In genomic region chr13:64443263-64443894, GRCm38 (mm10) we compare ENCODE assay signal across 10 mouse cellular contexts. TPM values are rescaled to one million over a fixed set of nuclear protein-coding genes. Genes with fewer than 3 reads are reported as not detected.
DNase-seq lines count a peak whose midpoint lies in the region; ATAC-seq and TF ChIP-seq lines count a peak whose summit lies in the region.
"Had no signal": no experiment of that assay in that cellular context is flagged by ENCODE, and none has a peak within 500 bp of the region (broad histone marks: within the 10 kb centered on the region; RNA-seq: fewer than 3 reads in every experiment).

No protein-coding gene starts in this region.

- H3K27ac ChIP-seq in MEL (ENCODE audit: control insufficient read depth, low read depth, low read length): no peak overlapping the region
- no peak overlapping the region for H3K27ac ChIP-seq in hindbrain, embryonic 12.5 days
- no peak overlapping the region for H3K27ac ChIP-seq in midbrain, embryonic 10.5 days (replicated peaks)
- H3K27ac ChIP-seq in stomach, embryonic 16.5 days (ENCODE audit: low read length): no peak overlapping the region
- H3K27ac ChIP-seq in heart, embryonic 11.5 days (ENCODE audit: low read depth, low read length): no peak overlapping the region
- H3K27ac ChIP-seq: limb, embryonic 13.5 days had no signal

- TF ChIP-seq RAD21 in MEL (IDR thresholded peaks at IDR 0.05; ENCODE audit: low read depth, low read length): peak; percentile 68

- DNase-seq in 3T3-L1 (ENCODE audit: low read depth, low spot score) (peak; percentile 63), MEL (ENCODE audit: low read depth, low spot score) (peak; percentile 66)
- DNase-seq in cerebellum, postnatal 25 days: peak; percentile 60 to 82
- peak; percentile 24 for DNase-seq in layer of hippocampus, adult 9-11 months
- peak; percentile 49 for DNase-seq in midbrain, embryonic 10.5 days (ENCODE audit: low spot score)

- no peaks in the 10 kb centered on the region for H3K27me3 ChIP-seq in MEL (ENCODE audit: control insufficient read depth in 1 of 2, insufficient read depth in 2 of 2, low read length in 2 of 2)
- H3K27me3 ChIP-seq in hindbrain, embryonic 12.5 days: no peaks in the 10 kb centered on the region
- H3K27me3 ChIP-seq in midbrain, embryonic 10.5 days (ENCODE audit: low read depth, poor library complexity, severe bottlenecking): no peaks in the 10 kb centered on the region
- H3K27me3 ChIP-seq in stomach, embryonic 16.5 days (ENCODE audit: control insufficient read depth, insufficient read depth, low read length): no peaks in the 10 kb centered on the region
- H3K27me3 ChIP-seq in heart, embryonic 11.5 days (ENCODE audit: control insufficient read depth, insufficient read depth, low read length): no peaks in the 10 kb centered on the region
- H3K27me3 ChIP-seq: limb, embryonic 13.5 days had no signal

- peaks cover 0 to 12% of the 10 kb centered on the region in 2 experiments; a peak in 2 of 4 replicates for H3K36me3 ChIP-seq in MEL (ENCODE audit: control insufficient read depth in 1 of 2, insufficient read depth in 2 of 2, low read length in 2 of 2)
- H3K36me3 ChIP-seq in hindbrain, embryonic 12.5 days: no peaks in the 10 kb centered on the region
- no peaks in the 10 kb centered on the region; the same call in 1 of the 2 replicates for H3K36me3 ChIP-seq in midbrain, embryonic 10.5 days
- no peaks in the 10 kb centered on the region for H3K36me3 ChIP-seq in stomach, embryonic 16.5 days (ENCODE audit: control insufficient read depth, insufficient read depth, low read length)
- no peaks in the 10 kb centered on the region for H3K36me3 ChIP-seq in heart, embryonic 11.5 days (ENCODE audit: control insufficient read depth, insufficient read depth, low read length)

- 63% methylated on average over 4 of the region's 4 CpGs for WGBS in hindbrain, embryonic 12.5 days
- WGBS in midbrain, embryonic 10.5 days: 60% methylated on average over 4 of the region's 4 CpGs
- WGBS in stomach, embryonic 16.5 days: 53% methylated on average over 4 of the region's 4 CpGs
- WGBS in heart, embryonic 11.5 days (ENCODE audit: insufficient replicate concordance): 48% methylated on average over 4 of the region's 4 CpGs

- no peak overlapping the region for H3K9ac ChIP-seq in MEL (ENCODE audit: control insufficient read depth, low read depth, low read length, poor library complexity, severe bottlenecking)
- H3K9ac ChIP-seq in hindbrain, embryonic 12.5 days: no peak overlapping the region
- no peak overlapping the region for H3K9ac ChIP-seq in stomach, embryonic 16.5 days (ENCODE audit: low read length)
- H3K9ac ChIP-seq in heart, embryonic 11.5 days (ENCODE audit: low read depth, low read length): no peak overlapping the region
- H3K9ac ChIP-seq: limb, embryonic 13.5 days had no signal

- TF ChIP-seq EP300 in MEL (IDR thresholded peaks at IDR 0.05; ENCODE audit: low read depth in 1 of 2, low read length in 2 of 2): no peak

- no peak overlapping the region for H3K4me3 ChIP-seq in MEL (ENCODE audit: control insufficient read depth in 1 of 2, insufficient read depth in 1 of 2, low read depth in 2 of 2, low read length in 2 of 2)
- H3K4me3 ChIP-seq in hindbrain, embryonic 12.5 days: no peak overlapping the region
- H3K4me3 ChIP-seq in midbrain, embryonic 10.5 days: no peak overlapping the region
- H3K4me3 ChIP-seq in stomach, embryonic 16.5 days (replicated peaks; ENCODE audit: low read length): no peak overlapping the region
- H3K4me3 ChIP-seq in heart, embryonic 11.5 days (ENCODE audit: low read depth, low read length): no peak overlapping the region
- H3K4me3 ChIP-seq: limb, embryonic 13.5 days had no signal

- no peaks in the 10 kb centered on the region for H3K79me2 ChIP-seq in MEL (ENCODE audit: control insufficient read depth, insufficient read depth, low read length, poor library complexity)

- TF ChIP-seq CTCF in MEL (IDR thresholded peaks at IDR 0.05 in 2 of 3, conservative IDR thresholded peaks at IDR 0.05 in 1 of 3; ENCODE audit: control insufficient read depth in 1 of 3, insufficient read depth in 1 of 3, low read depth in 2 of 3, low read length in 3 of 3, poor library complexity in 1 of 3, severe bottlenecking in 1 of 3): peak; percentile 32 to 63 (median 45); a peak in 5 of 6 replicates

- H3K4me2 ChIP-seq in hindbrain, embryonic 12.5 days (replicated peaks): no peak overlapping the region
- no peak overlapping the region for H3K4me2 ChIP-seq in stomach, embryonic 16.5 days (ENCODE audit: low read depth, low read length)
- no peak overlapping the region for H3K4me2 ChIP-seq in heart, embryonic 11.5 days
- H3K4me2 ChIP-seq: limb, embryonic 13.5 days had no signal

- TF ChIP-seq POLR2A in MEL (IDR thresholded peaks at IDR 0.05; ENCODE audit: control insufficient read depth in 1 of 2, insufficient read depth in 1 of 2, low read depth in 1 of 2, low read length in 2 of 2, poor library complexity in 1 of 2): no peak

- no peaks in the 10 kb centered on the region for H3K9me3 ChIP-seq in MEL (replicated peaks; ENCODE audit: insufficient read depth, low read length)
- H3K9me3 ChIP-seq in hindbrain, embryonic 12.5 days (replicated peaks): no peaks in the 10 kb centered on the region
- H3K9me3 ChIP-seq in midbrain, embryonic 10.5 days (replicated peaks): no peaks in the 10 kb centered on the region
- H3K9me3 ChIP-seq in stomach, embryonic 16.5 days (replicated peaks; ENCODE audit: control insufficient read depth, low read length): no peaks in the 10 kb centered on the region
- H3K9me3 ChIP-seq in heart, embryonic 11.5 days (replicated peaks; ENCODE audit: control insufficient read depth, low read length): no peaks in the 10 kb centered on the region
- H3K9me3 ChIP-seq: limb, embryonic 13.5 days had no signal

- peaks cover 7% of the 10 kb centered on the region in 2 experiments for H3K4me1 ChIP-seq in MEL (ENCODE audit: control insufficient read depth in 1 of 2, insufficient read depth in 2 of 2, low read length in 2 of 2)
- H3K4me1 ChIP-seq in hindbrain, embryonic 12.5 days: no peaks in the 10 kb centered on the region
- no peaks in the 10 kb centered on the region for H3K4me1 ChIP-seq in midbrain, embryonic 10.5 days
- no peaks in the 10 kb centered on the region for H3K4me1 ChIP-seq in stomach, embryonic 16.5 days (ENCODE audit: control insufficient read depth, insufficient read depth, low read length)
- no peaks in the 10 kb centered on the region for H3K4me1 ChIP-seq in heart, embryonic 11.5 days (ENCODE audit: control insufficient read depth, insufficient read depth, low read length)
- H3K4me1 ChIP-seq: limb, embryonic 13.5 days had no signal

- peak; percentile 39; the same call in 1 of the 2 replicates for ATAC-seq in hindbrain, embryonic 12.5 days (ENCODE audit: low FRiP score)
- peak; percentile 52; the same call in 1 of the 2 replicates for ATAC-seq in stomach, embryonic 16.5 days (ENCODE audit: insufficient read depth, low FRiP score)
- ATAC-seq in heart, embryonic 11.5 days (replicated peaks; ENCODE audit: insufficient number of reproducible peaks, low FRiP score, low TSS enrichment): no peak

TF ChIP-seq in MEL, 35 proteins besides CTCF, POLR2A, EP300 and RAD21:
- peak; percentile 51 for TF ChIP-seq GATA1 (IDR thresholded peaks at IDR 0.05; ENCODE audit: low read depth, low read length)
- peak; percentile 42 for TF ChIP-seq ZC3H11A (IDR thresholded peaks at IDR 0.05; ENCODE audit: low read depth, low read length)
- no peak for TF ChIP-seq E2F4 (IDR thresholded peaks at IDR 0.05; ENCODE audit: borderline replicate concordance, low read depth, low read length)
- no peak for TF ChIP-seq USF2 (IDR thresholded peaks at IDR 0.05; ENCODE audit: borderline replicate concordance in 1 of 2, insufficient read depth in 1 of 2, low read depth in 1 of 2, low read length in 2 of 2)
- TF ChIP-seq TCF12 (IDR thresholded peaks at IDR 0.05; ENCODE audit: low read depth, low read length): no peak
- no peak for TF ChIP-seq CHD2 (IDR thresholded peaks at IDR 0.05; ENCODE audit: low read length)
- no peak for TF ChIP-seq MAX (IDR thresholded peaks at IDR 0.05; ENCODE audit: low read length)
- TF ChIP-seq ZKSCAN1 (IDR thresholded peaks at IDR 0.05; ENCODE audit: low read depth, low read length): no peak
- TF ChIP-seq RCOR1 (IDR thresholded peaks at IDR 0.05; ENCODE audit: low read depth, low read length): no peak
- TF ChIP-seq USF1 (IDR thresholded peaks at IDR 0.05; ENCODE audit: low read depth, low read length): no peak
- no peak for TF ChIP-seq KAT2A (conservative IDR thresholded peaks at IDR 0.05; ENCODE audit: low read depth, low read length)
- TF ChIP-seq SIN3A (IDR thresholded peaks at IDR 0.05; ENCODE audit: low read length): 0 out of 2 replicates have a peak, but pooled peaks have one; percentile 26
- TF ChIP-seq JUND (IDR thresholded peaks at IDR 0.05; ENCODE audit: low read depth, low read length): no peak
- TF ChIP-seq NELFE (IDR thresholded peaks at IDR 0.05; ENCODE audit: low read depth, low read length): no peak
- TF ChIP-seq SMC3 (IDR thresholded peaks at IDR 0.05; ENCODE audit: low read depth, low read length): peak; percentile 64
- TF ChIP-seq ZMIZ1 (IDR thresholded peaks at IDR 0.05; ENCODE audit: low read depth, low read length): no peak
- 0 out of 2 replicates have a peak, but pooled peaks have one; percentile 23 for TF ChIP-seq MYC (IDR thresholded peaks at IDR 0.05; ENCODE audit: low read depth, low read length)
- no peak for TF ChIP-seq POLR2AphosphoS5 (IDR thresholded peaks at IDR 0.05; ENCODE audit: borderline replicate concordance, low read depth, low read length)

RNA-seq across cellular contexts. Expression of gene Cdk20, which starts 11.3 kb away (rescaled TPM):
- 3.4 and 3.6 TPM in 2 replicates for total RNA-seq in MEL (2012; rRNA removed)
- 1 to 10 TPM in 1 of 2 experiments, not detected in 1; 9.3 TPM for polyA plus RNA-seq in MEL (2012; ENCODE audit: insufficient read depth in 1 of 2, insufficient read length in 2 of 2, low read depth in 1 of 2, low replicate concordance in 2 of 2, missing spikeins in 1 of 2)
- 10.7 and 12.7 TPM in 2 replicates for polyA plus RNA-seq in hindbrain, embryonic 12.5 days (2016; fragmentation: Nextera tagmentation; extraction: Ambion mirVana)
- 9.7 and 10.9 TPM in 2 replicates for polyA plus RNA-seq in midbrain, embryonic 10.5 days (2016; fragmentation: Nextera tagmentation; extraction: Ambion mirVana)
- polyA plus RNA-seq in stomach, embryonic 16.5 days (2015; fragmentation: Nextera tagmentation; extraction: Ambion mirVana): 10.1 and 12.9 TPM in 2 replicates
- 4.4 and 4.7 TPM in 2 replicates for polyA plus RNA-seq in heart, embryonic 11.5 days (2014; fragmentation: Nextera tagmentation; extraction: Ambion mirVana)

RNA-seq across cellular contexts. Expression of gene Fam240b, which starts 54.2 kb away (rescaled TPM):
- total RNA-seq in MEL (2012; rRNA removed): not detected in 2 replicates
- not detected for polyA plus RNA-seq in MEL (2012; ENCODE audit: insufficient read depth in 1 of 2, insufficient read length in 2 of 2, low read depth in 1 of 2, low replicate concordance in 2 of 2, missing spikeins in 1 of 2)
- not detected in 2 replicates for polyA plus RNA-seq in hindbrain, embryonic 12.5 days (2016; fragmentation: Nextera tagmentation; extraction: Ambion mirVana)
- not detected in 2 replicates for polyA plus RNA-seq in midbrain, embryonic 10.5 days (2016; fragmentation: Nextera tagmentation; extraction: Ambion mirVana)
- 0.15 TPM in 1 of 2 replicates, not detected in the other for polyA plus RNA-seq in stomach, embryonic 16.5 days (2015; fragmentation: Nextera tagmentation; extraction: Ambion mirVana)
- not detected in 2 replicates for polyA plus RNA-seq in heart, embryonic 11.5 days (2014; fragmentation: Nextera tagmentation; extraction: Ambion mirVana)
- polyA plus RNA-seq: limb, embryonic 13.5 days; testis, adult 2 months had no signal
